Mouse (Mus musculus) left cerebral cortex, adult 18-20 months (tissue): ENCODE results near the gene Neurod2. TPM values are rescaled to one million over a fixed set of nuclear protein-coding genes. Genes with fewer than 3 reads are reported as not detected.

ENCODE experiments used
- DNase-seq, 2 experiments: peaks; one replicate each; pipeline ENCODE4 v3.0.0; 2021 to 2022; ENCODE audit warnings: low spot score in 2 of 2, mixed read lengths in 1 of 2
- total RNA-seq, 2 experiments: library from RNA; stranded (reverse); gene quantifications; 2 replicates each; pipeline ENCODE4 v1.2.3; 2021

The Neurod2 gene
- total RNA-seq, 2 experiments from 2014 or later: 70.9 to 73.2 TPM

- DNase-seq: peak; percentile 56 to 62
These were observed 26.4 kb upstream of the Neurod2 start for GRCm38 (mm10) chr11:98355732-98356299.

- peak; percentile 59 to 67 for DNase-seq
These were observed 25.0 kb upstream of the Neurod2 start for GRCm38 (mm10) chr11:98354445-98354844.

GRCm38 (mm10) chr11:98353651-98354211 lies 24.3 kb upstream of the Neurod2 start:
- peak in 1 of 2 experiments; percentile 56 for DNase-seq

- DNase-seq: no peak
These were observed 23.0 kb upstream of the Neurod2 start for GRCm38 (mm10) chr11:98352272-98352990.

- no peak for DNase-seq
These were observed 19.9 kb upstream of the Neurod2 start for GRCm38 (mm10) chr11:98349308-98349707.

- DNase-seq: peak; percentile 72 to 82
These were observed 18.9 kb upstream of the Neurod2 start, which contains the start of gene Ppp1r1b for GRCm38 (mm10) chr11:98348083-98348961. Gene Ppp1r1b (plus strand): TSS chr11:98348404.

- DNase-seq: no peak
These were observed 18.1 kb upstream of the Neurod2 start for GRCm38 (mm10) chr11:98347385-98348082.

- DNase-seq: peak in 1 of 2 experiments; percentile 66
These were observed 16.7 kb upstream of the Neurod2 start for GRCm38 (mm10) chr11:98346168-98346567.

- peak; percentile 87 to 92 for DNase-seq
These were observed 15.8 kb upstream of the Neurod2 start for GRCm38 (mm10) chr11:98345253-98345652.

GRCm38 (mm10) chr11:98342000-98342945 lies 12.8 kb upstream of the Neurod2 start:
- peak; percentile 97 to 99 for DNase-seq

GRCm38 (mm10) chr11:98341174-98341573 lies 11.7 kb upstream of the Neurod2 start:
- DNase-seq: no peak

- DNase-seq: no peak
These were observed 11.1 kb upstream of the Neurod2 start for GRCm38 (mm10) chr11:98340597-98340996.

- no peak for DNase-seq
These were observed 10.3 kb upstream of the Neurod2 start for GRCm38 (mm10) chr11:98339679-98340287.

- no peak for DNase-seq
These were observed 9.6 kb upstream of the Neurod2 start for GRCm38 (mm10) chr11:98339071-98339501.

GRCm38 (mm10) chr11:98338507-98338961 lies 9.1 kb upstream of the Neurod2 start:
- peak; percentile 85 to 90 for DNase-seq

GRCm38 (mm10) chr11:98336245-98337107 lies 7.0 kb upstream of the Neurod2 start:
- DNase-seq: no peak

- DNase-seq: no peak
These were observed 5.8 kb upstream of the Neurod2 start for GRCm38 (mm10) chr11:98335250-98335649.
